Mouse (Mus musculus): ENCODE measurements around the gene Ghrl. TPM values are rescaled to one million over a fixed set of nuclear protein-coding genes. Genes with fewer than 3 reads are reported as not detected.

Gene Ghrl
- total RNA-seq, 1 experiment from 2014 or later, result not detected

GRCm38 (mm10) chr6:113697222-113698205 lies 22.2 kb downstream of the Ghrl start:
- no peak for ATAC-seq (ENCODE audit: extremely low read depth, insufficient number of reproducible peaks, low FRiP score, poor library complexity, severe bottlenecking)

GRCm38 (mm10) chr6:113696582-113697221 lies 23.0 kb downstream of the Ghrl start, which contains the start of gene Tatdn2:
TSS of gene Tatdn2 (plus strand) at chr6:113697050.
- peak; percentile 90 for ATAC-seq (ENCODE audit: extremely low read depth, insufficient number of reproducible peaks, low FRiP score, poor library complexity, severe bottlenecking)

GRCm38 (mm10) chr6:113695766-113696355 lies 23.8 kb downstream of the Ghrl start:
- ATAC-seq (ENCODE audit: extremely low read depth, insufficient number of reproducible peaks, low FRiP score, poor library complexity, severe bottlenecking), result no peak

- no peak for ATAC-seq (ENCODE audit: extremely low read depth, insufficient number of reproducible peaks, low FRiP score, poor library complexity, severe bottlenecking)
Measured at GRCm38 (mm10) chr6:113695203-113695602, 24.5 kb downstream of the Ghrl start.

GRCm38 (mm10) chr6:113693377-113693776 lies 26.3 kb downstream of the Ghrl start:
- ATAC-seq (ENCODE audit: extremely low read depth, insufficient number of reproducible peaks, low FRiP score, poor library complexity, severe bottlenecking), result no peak

- ATAC-seq (ENCODE audit: extremely low read depth, insufficient number of reproducible peaks, low FRiP score, poor library complexity, severe bottlenecking), result peak; percentile 4; the same call in 1 of the 2 replicates
Measured at GRCm38 (mm10) chr6:113692661-113693133, 27.0 kb downstream of the Ghrl start.

GRCm38 (mm10) chr6:113691084-113691462 lies 28.6 kb downstream of the Ghrl start:
- ATAC-seq (ENCODE audit: extremely low read depth, insufficient number of reproducible peaks, low FRiP score, poor library complexity, severe bottlenecking), result peak; percentile 31; the same call in 1 of the 2 replicates

- ATAC-seq (ENCODE audit: extremely low read depth, insufficient number of reproducible peaks, low FRiP score, poor library complexity, severe bottlenecking), result no peak
Measured at GRCm38 (mm10) chr6:113690400-113691083, 29.1 kb downstream of the Ghrl start.

GRCm38 (mm10) chr6:113690008-113690399 lies 29.7 kb downstream of the Ghrl start:
- no peak for ATAC-seq (ENCODE audit: extremely low read depth, insufficient number of reproducible peaks, low FRiP score, poor library complexity, severe bottlenecking)

GRCm38 (mm10) chr6:113686551-113687125 lies 33.0 kb downstream of the Ghrl start:
- ATAC-seq (ENCODE audit: extremely low read depth, insufficient number of reproducible peaks, low FRiP score, poor library complexity, severe bottlenecking), result no peak

- ATAC-seq (ENCODE audit: extremely low read depth, insufficient number of reproducible peaks, low FRiP score, poor library complexity, severe bottlenecking), result no peak
Measured at GRCm38 (mm10) chr6:113683081-113683825, 36.4 kb downstream of the Ghrl start.

GRCm38 (mm10) chr6:113681271-113681670 lies 38.4 kb downstream of the Ghrl start:
- ATAC-seq (ENCODE audit: extremely low read depth, insufficient number of reproducible peaks, low FRiP score, poor library complexity, severe bottlenecking), result peak; percentile 83

- no peak for ATAC-seq (ENCODE audit: extremely low read depth, insufficient number of reproducible peaks, low FRiP score, poor library complexity, severe bottlenecking)
Measured at GRCm38 (mm10) chr6:113679993-113680566, 39.6 kb downstream of the Ghrl start.

GRCm38 (mm10) chr6:113678246-113679012 lies 41.3 kb downstream of the Ghrl start:
- ATAC-seq (ENCODE audit: extremely low read depth, insufficient number of reproducible peaks, low FRiP score, poor library complexity, severe bottlenecking), result no peak

GRCm38 (mm10) chr6:113677070-113677734 lies 42.5 kb downstream of the Ghrl start:
- ATAC-seq (ENCODE audit: extremely low read depth, insufficient number of reproducible peaks, low FRiP score, poor library complexity, severe bottlenecking), result peak; percentile 65

- no peak for ATAC-seq (ENCODE audit: extremely low read depth, insufficient number of reproducible peaks, low FRiP score, poor library complexity, severe bottlenecking)
Measured at GRCm38 (mm10) chr6:113675991-113676390, 43.7 kb downstream of the Ghrl start.

Measured in neutrophil, adult 5-6 weeks (primary cell).